Mouse (Mus musculus): Measurements from ENCODE around the gene Prg4. TPM values are rescaled to one million over a fixed set of nuclear protein-coding genes. Genes with fewer than 3 reads are reported as not detected.

The Prg4 gene
- total and polyA plus RNA-seq, 3 experiments = 0.11 TPM; not detected in 2

GRCm38 (mm10) chr1:150438641-150439040, 27.3 kb downstream of the Prg4 start:
- Histone ChIP-seq H3K4me3 (ENCODE audit: low read depth, low read length) (no peak overlapping the region), H3K27me3 (ENCODE audit: insufficient read depth, low read length) (no peaks in the 10 kb centered on the region), H3K4me1 (ENCODE audit: insufficient read depth, low read depth, low read length) (no peaks in the 10 kb centered on the region), H3K36me3 (replicated peaks) (peaks cover 91% of the 10 kb centered on the region), H3K9me3 (replicated peaks) (no peaks in the 10 kb centered on the region)
- TF ChIP-seq GATA1 (IDR thresholded peaks at IDR 0.05; ENCODE audit: borderline replicate concordance, low read length) = no peak
- TF ChIP-seq GATA2 (IDR thresholded peaks at IDR 0.05; ENCODE audit: borderline replicate concordance, low read depth, low read length) = no peak
- no peak for TF ChIP-seq POLR2AphosphoS5 (IDR thresholded peaks at IDR 0.05; ENCODE audit: insufficient replicate concordance, low read depth, low read length)
- no peak for TF ChIP-seq TAL1 (conservative IDR thresholded peaks at IDR 0.05; ENCODE audit: low read depth, low read length)
- no peak for TF ChIP-seq CTCF (IDR thresholded peaks at IDR 0.05; ENCODE audit: low read depth, low read length)
- DNase-seq (ENCODE audit: low spot score) = no peak
- no peak for ATAC-seq (ENCODE audit: extremely low read depth, insufficient number of reproducible peaks, low FRiP score, poor library complexity, severe bottlenecking)

GRCm38 (mm10) chr1:150426216-150426615, 39.7 kb downstream of the Prg4 start:
- H3K36me3 ChIP-seq (replicated peaks) = peaks cover 95% of the 10 kb centered on the region
- no peak for TF ChIP-seq POLR2AphosphoS5 (IDR thresholded peaks at IDR 0.05; ENCODE audit: insufficient replicate concordance, low read depth, low read length)
- no peak for TF ChIP-seq CTCF (IDR thresholded peaks at IDR 0.05; ENCODE audit: low read depth, low read length)
- no peak for TF ChIP-seq GATA2 (IDR thresholded peaks at IDR 0.05; ENCODE audit: borderline replicate concordance, low read depth, low read length)
- no peak for TF ChIP-seq GATA1 (IDR thresholded peaks at IDR 0.05; ENCODE audit: borderline replicate concordance, low read length)
- no peak for TF ChIP-seq TAL1 (conservative IDR thresholded peaks at IDR 0.05; ENCODE audit: low read depth, low read length)
- no peaks in the 10 kb centered on the region for H3K27me3 ChIP-seq (ENCODE audit: insufficient read depth, low read length)
- DNase-seq (ENCODE audit: low spot score) (no peak), ATAC-seq (ENCODE audit: extremely low read depth, insufficient number of reproducible peaks, low FRiP score, poor library complexity, severe bottlenecking) (no peak)
- H3K4me1 ChIP-seq (ENCODE audit: insufficient read depth, low read depth, low read length) = no peaks in the 10 kb centered on the region; the same call in 1 of the 2 replicates
- no peaks in the 10 kb centered on the region for H3K9me3 ChIP-seq (replicated peaks)
- no peak overlapping the region for H3K4me3 ChIP-seq (ENCODE audit: low read depth, low read length)

GRCm38 (mm10) chr1:150425665-150426064, 40.3 kb downstream of the Prg4 start:
- H3K4me3 ChIP-seq (ENCODE audit: low read depth, low read length) = no peak overlapping the region
- H3K36me3 ChIP-seq (replicated peaks) = peaks cover 92% of the 10 kb centered on the region
- H3K4me1 ChIP-seq (ENCODE audit: insufficient read depth, low read depth, low read length) = no peaks in the 10 kb centered on the region; the same call in 1 of the 2 replicates
- no peaks in the 10 kb centered on the region for H3K9me3 ChIP-seq (replicated peaks)
- ATAC-seq (ENCODE audit: extremely low read depth, insufficient number of reproducible peaks, low FRiP score, poor library complexity, severe bottlenecking) = no peak
- no peak for TF ChIP-seq GATA1 (IDR thresholded peaks at IDR 0.05; ENCODE audit: borderline replicate concordance, low read length)
- no peak for TF ChIP-seq CTCF (IDR thresholded peaks at IDR 0.05; ENCODE audit: low read depth, low read length)
- TF ChIP-seq GATA2 (IDR thresholded peaks at IDR 0.05; ENCODE audit: borderline replicate concordance, low read depth, low read length) = no peak
- TF ChIP-seq POLR2AphosphoS5 (IDR thresholded peaks at IDR 0.05; ENCODE audit: insufficient replicate concordance, low read depth, low read length) = no peak
- no peak for TF ChIP-seq TAL1 (conservative IDR thresholded peaks at IDR 0.05; ENCODE audit: low read depth, low read length)
- no peaks in the 10 kb centered on the region for H3K27me3 ChIP-seq (ENCODE audit: insufficient read depth, low read length)
- no peak for DNase-seq (ENCODE audit: low spot score)

GRCm38 (mm10) chr1:150418426-150418825, 47.5 kb downstream of the Prg4 start:
- no peaks in the 10 kb centered on the region for H3K27me3 ChIP-seq (ENCODE audit: insufficient read depth, low read length)
- no peak for DNase-seq (ENCODE audit: low spot score)
- H3K36me3 ChIP-seq (replicated peaks) = peaks cover 90% of the 10 kb centered on the region
- peaks cover 3% of the 10 kb centered on the region; the same call in 1 of the 2 replicates for H3K4me1 ChIP-seq (ENCODE audit: insufficient read depth, low read depth, low read length)
- no peaks in the 10 kb centered on the region for H3K9me3 ChIP-seq (replicated peaks)
- no peak for TF ChIP-seq GATA1 (IDR thresholded peaks at IDR 0.05; ENCODE audit: borderline replicate concordance, low read length)
- no peak overlapping the region for H3K4me3 ChIP-seq (ENCODE audit: low read depth, low read length)
- ATAC-seq (ENCODE audit: extremely low read depth, insufficient number of reproducible peaks, low FRiP score, poor library complexity, severe bottlenecking) = no peak

GRCm38 (mm10) chr1:150416006-150416405, 50.0 kb downstream of the Prg4 start:
- Histone ChIP-seq H3K36me3 (replicated peaks) (peaks cover 90% of the 10 kb centered on the region), H3K4me1 (ENCODE audit: insufficient read depth, low read depth, low read length) (peaks cover 3% of the 10 kb centered on the region; the same call in 1 of the 2 replicates), H3K9me3 (replicated peaks) (no peaks in the 10 kb centered on the region), H3K27me3 (ENCODE audit: insufficient read depth, low read length) (no peaks in the 10 kb centered on the region), H3K4me3 (ENCODE audit: low read depth, low read length) (no peak overlapping the region)
- no peak for ATAC-seq (ENCODE audit: extremely low read depth, insufficient number of reproducible peaks, low FRiP score, poor library complexity, severe bottlenecking)
- TF ChIP-seq CTCF (IDR thresholded peaks at IDR 0.05; ENCODE audit: low read depth, low read length) = no peak
- DNase-seq (ENCODE audit: low spot score) = no peak

GRCm38 (mm10) chr1:150409996-150410395, 56.0 kb downstream of the Prg4 start:
- H3K4me1 ChIP-seq (ENCODE audit: insufficient read depth, low read depth, low read length) = no peaks in the 10 kb centered on the region
- no peak for ATAC-seq (ENCODE audit: extremely low read depth, insufficient number of reproducible peaks, low FRiP score, poor library complexity, severe bottlenecking)
- H3K4me3 ChIP-seq (ENCODE audit: low read depth, low read length) = no peak overlapping the region
- no peaks in the 10 kb centered on the region for H3K9me3 ChIP-seq (replicated peaks)
- no peak for TF ChIP-seq POLR2AphosphoS5 (IDR thresholded peaks at IDR 0.05; ENCODE audit: insufficient replicate concordance, low read depth, low read length)
- no peak for TF ChIP-seq TAL1 (conservative IDR thresholded peaks at IDR 0.05; ENCODE audit: low read depth, low read length)
- TF ChIP-seq CTCF (IDR thresholded peaks at IDR 0.05; ENCODE audit: low read depth, low read length) = no peak
- no peak for TF ChIP-seq GATA1 (IDR thresholded peaks at IDR 0.05; ENCODE audit: borderline replicate concordance, low read length)
- no peak for TF ChIP-seq GATA2 (IDR thresholded peaks at IDR 0.05; ENCODE audit: borderline replicate concordance, low read depth, low read length)
- no peak for DNase-seq (ENCODE audit: low spot score)
- peaks cover 95% of the 10 kb centered on the region for H3K36me3 ChIP-seq (replicated peaks)
- no peaks in the 10 kb centered on the region for H3K27me3 ChIP-seq (ENCODE audit: insufficient read depth, low read length)

- Histone ChIP-seq H3K4me3 (ENCODE audit: low read depth, low read length) (no peak overlapping the region), H3K27me3 (ENCODE audit: insufficient read depth, low read length) (no peaks in the 10 kb centered on the region), H3K36me3 (replicated peaks) (peaks cover 92% of the 10 kb centered on the region), H3K4me1 (ENCODE audit: insufficient read depth, low read depth, low read length) (no peaks in the 10 kb centered on the region), H3K9me3 (replicated peaks) (no peaks in the 10 kb centered on the region)
- ATAC-seq (ENCODE audit: extremely low read depth, insufficient number of reproducible peaks, low FRiP score, poor library complexity, severe bottlenecking) = no peak
- no peak for TF ChIP-seq POLR2AphosphoS5 (IDR thresholded peaks at IDR 0.05; ENCODE audit: insufficient replicate concordance, low read depth, low read length)
- no peak for DNase-seq (ENCODE audit: low spot score)
Observed at GRCm38 (mm10) chr1:150407285-150407684, 58.7 kb downstream of the Prg4 start.

All from G1E (cell line).